Mouse (Mus musculus) intestine, embryonic 16.5 days (tissue): ENCODE measurements around the gene Ms4a3. TPM values are rescaled to one million over a fixed set of nuclear protein-coding genes. Genes with fewer than 3 reads are reported as not detected.

ENCODE experiments used
- ATAC-seq: fragments of 200-750 bp; cut with Nextera tagmentation; 2 replicates; pipeline ENCODE4 v1.8.0; 2017; ENCODE audit warnings: moderate TSS enrichment, moderate library complexity
- H3K27ac ChIP-seq: fragments of 300-500 bp; sonication (generic); 2 replicates; pipeline ENCODE4 v1.5.1; 2014; ENCODE audit warnings: mild to moderate bottlenecking, low read length
- H3K27me3 ChIP-seq: fragments of 300-500 bp; sonication (generic); replicated peaks from 2 replicates; pipeline ENCODE4 v1.6.1; 2014; ENCODE audit warnings: low read length, control low read depth, mixed read lengths; ENCODE audit not compliant: control insufficient read depth, insufficient read depth
- H3K36me3 ChIP-seq: fragments of 300-500 bp; sonication (generic); 2 replicates; pipeline ENCODE4 v1.6.1; 2014; ENCODE audit warnings: low read length, control low read depth; ENCODE audit not compliant: control insufficient read depth, insufficient read depth
- H3K4me1 ChIP-seq: fragments of 300-500 bp; sonication (generic); 2 replicates; pipeline ENCODE4 v1.6.1; 2014; ENCODE audit warnings: low read length, control low read depth, mixed read lengths; ENCODE audit not compliant: control insufficient read depth, insufficient read depth
- H3K4me2 ChIP-seq: fragments of 300-500 bp; sonication (generic); 2 replicates; pipeline ENCODE4 v1.6.1; 2014; ENCODE audit warnings: low read depth, low read length, control low read depth
- H3K4me3 ChIP-seq: fragments of 300-500 bp; sonication (generic); 2 replicates; pipeline ENCODE4 v1.5.1; 2014; ENCODE audit warnings: mild to moderate bottlenecking, low read length
- H3K9ac ChIP-seq: fragments of 300-500 bp; sonication (generic); 2 replicates; pipeline ENCODE4 v1.6.1; 2014; ENCODE audit warnings: low read depth, low read length
- H3K9me3 ChIP-seq: fragments of 300-500 bp; sonication (generic); 2 replicates; pipeline ENCODE4 v1.6.1; 2016; ENCODE audit warnings: low read length, control low read depth; ENCODE audit not compliant: control insufficient read depth
- WGBS: fragments of 180-500 bp; shearing (Covaris S2); extraction: QIAGEN DNeasy Blood & Tissue Kit; methylation state at CpG from one replicate; pipeline ENCODE4 v1.1.7; 2014; 5-methylcytosine and 5-hydroxymethylcytosine counted together
- polyA plus RNA-seq: library from polyadenylated mRNA; unstranded; fragments of >200 nt; fragmentation: Nextera tagmentation; extraction: Ambion mirVana; gene quantifications from 2 replicates; pipeline ENCODE4 v1.2.1, GENCODE M21; 2015

Gene Ms4a3
- 0.42 TPM in 1 of 2 replicates, not detected in the other for polyA plus RNA-seq

DNA sequence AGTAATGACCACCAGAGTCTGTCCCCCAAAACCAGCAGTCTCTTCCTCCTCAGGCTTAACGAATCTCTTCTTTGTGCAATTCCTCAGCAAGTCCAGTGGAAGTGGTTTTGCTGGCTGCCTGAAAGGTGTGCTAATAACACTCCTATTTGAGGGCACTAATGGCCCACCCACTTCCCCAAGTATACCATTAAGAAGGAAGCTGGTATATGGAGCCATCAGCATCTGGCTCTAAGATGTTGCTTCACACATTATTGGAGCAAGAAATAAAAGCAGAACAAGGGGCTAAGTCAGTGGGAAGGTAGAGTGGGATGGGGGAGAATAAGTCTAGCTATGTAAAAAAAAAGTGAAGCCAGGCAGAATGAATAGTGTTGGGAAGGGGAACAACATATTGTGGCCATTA lies at the start of gene Ms4a3:
Gene Ms4a3 (minus strand): TSS at position 120 of the 400 bp plus-strand sequence.
- Histone ChIP-seq H3K9ac (no peak within 1 kb of the TSS), H3K4me2 (no peak within 1 kb of the TSS), H3K4me3 (no peak within 1 kb of the TSS), H3K4me1 (no peaks in the 10 kb centered on the region), H3K27me3 (no peaks in the 10 kb centered on the region), H3K27ac (no peak within 1 kb of the TSS), H3K9me3 (no peaks in the 10 kb centered on the region), H3K36me3 (no peaks in the 10 kb centered on the region)
- 78% methylated on average over 1 of the region's 1 CpGs for WGBS
- ATAC-seq, result no peak

DNA sequence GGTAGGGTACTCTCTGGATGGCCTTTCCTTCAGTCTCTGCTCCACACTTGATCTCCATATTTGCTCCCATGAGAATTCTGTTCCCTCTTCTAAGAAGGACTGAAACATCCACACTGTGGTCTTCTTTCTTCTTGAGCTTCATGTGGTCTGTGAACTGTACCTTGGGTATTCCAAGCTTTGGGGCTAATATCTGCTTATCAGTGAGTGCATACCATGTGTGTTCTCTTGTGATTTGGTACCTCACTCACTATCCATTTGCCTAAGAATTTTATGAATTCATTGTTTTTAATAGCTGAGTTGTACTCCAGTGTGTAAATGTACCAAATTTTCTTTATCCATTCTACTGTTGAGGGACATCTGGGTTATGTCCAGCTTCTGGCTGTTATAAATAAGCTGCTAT lies 20.9 kb upstream of the Ms4a3 start:
- no peak overlapping the region for H3K4me3 ChIP-seq
- no peak overlapping the region for H3K9ac ChIP-seq
- H3K36me3 ChIP-seq, result no peaks in the 10 kb centered on the region
- H3K9me3 ChIP-seq, result no peaks in the 10 kb centered on the region
- H3K4me2 ChIP-seq, result no peak overlapping the region
- ATAC-seq, result no peak
- H3K27me3 ChIP-seq, result no peaks in the 10 kb centered on the region
- no peaks in the 10 kb centered on the region for H3K4me1 ChIP-seq
- no peak overlapping the region for H3K27ac ChIP-seq

- H3K4me1 ChIP-seq, result no peaks in the 10 kb centered on the region
- no peak within 1 kb of the TSS for H3K27ac ChIP-seq
- H3K9me3 ChIP-seq, result no peaks in the 10 kb centered on the region
- no peaks in the 10 kb centered on the region for H3K36me3 ChIP-seq
- no peak within 1 kb of the TSS for H3K9ac ChIP-seq
- no peaks in the 10 kb centered on the region for H3K27me3 ChIP-seq
- ATAC-seq, result no peak
- no peak within 1 kb of the TSS for H3K4me3 ChIP-seq
- WGBS, result 85% methylated on average over 5 of the region's 5 CpGs
- H3K4me2 ChIP-seq, result no peak within 1 kb of the TSS
These were observed 19.8 kb upstream of the Ms4a3 start, which contains the start of gene Oosp2 for GRCm38 (mm10) chr19:11660459-11660858. TSS of gene Oosp2 (minus strand) at chr19:11660559.

DNA sequence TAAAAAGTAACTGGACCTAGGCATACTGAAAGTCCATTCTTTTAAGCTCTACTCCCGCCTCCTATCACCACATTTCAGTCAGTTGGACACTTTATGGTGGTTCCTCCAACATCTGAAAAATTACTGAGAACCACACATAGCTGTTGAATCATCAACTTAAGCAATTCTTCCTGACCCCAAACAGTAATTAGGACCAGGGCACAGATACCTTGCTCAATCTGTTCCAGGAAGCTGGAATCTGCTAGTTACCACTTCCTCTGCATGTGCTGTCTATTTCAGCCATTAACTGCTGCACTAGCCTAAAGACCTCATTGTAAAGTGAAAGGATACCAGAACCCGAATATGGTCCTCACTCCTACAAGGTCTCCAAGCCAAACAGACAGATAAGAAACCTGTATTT lies 18.5 kb upstream of the Ms4a3 start:
- no peaks in the 10 kb centered on the region for H3K4me1 ChIP-seq
- H3K27ac ChIP-seq, result no peak overlapping the region
- no peak overlapping the region for H3K4me2 ChIP-seq
- 75% methylated on average over 2 of the region's 2 CpGs for WGBS
- no peaks in the 10 kb centered on the region for H3K36me3 ChIP-seq
- H3K9me3 ChIP-seq, result no peaks in the 10 kb centered on the region
- H3K9ac ChIP-seq, result no peak overlapping the region
- ATAC-seq, result no peak
- H3K27me3 ChIP-seq, result no peaks in the 10 kb centered on the region
- no peak overlapping the region for H3K4me3 ChIP-seq

GRCm38 (mm10) chr19:11649564-11649963 lies 8.9 kb upstream of the Ms4a3 start:
- H3K4me1 ChIP-seq, result no peaks in the 10 kb centered on the region
- H3K27me3 ChIP-seq, result no peaks in the 10 kb centered on the region
- 74% methylated on average over 4 of the region's 4 CpGs for WGBS
- H3K36me3 ChIP-seq, result no peaks in the 10 kb centered on the region
- H3K4me3 ChIP-seq, result no peak overlapping the region
- H3K9me3 ChIP-seq, result no peaks in the 10 kb centered on the region
- no peak overlapping the region for H3K27ac ChIP-seq
- no peak for ATAC-seq
- no peak overlapping the region for H3K9ac ChIP-seq
- no peak overlapping the region for H3K4me2 ChIP-seq

GRCm38 (mm10) chr19:11646166-11646565 lies 5.5 kb upstream of the Ms4a3 start:
- Histone ChIP-seq H3K4me3 (no peak overlapping the region), H3K4me2 (no peak overlapping the region), H3K27me3 (no peaks in the 10 kb centered on the region), H3K9ac (no peak overlapping the region), H3K36me3 (no peaks in the 10 kb centered on the region), H3K4me1 (no peaks in the 10 kb centered on the region), H3K9me3 (no peaks in the 10 kb centered on the region), H3K27ac (no peak overlapping the region)
- WGBS, result 77% methylated on average over 3 of the region's 3 CpGs
- no peak for ATAC-seq

DNA sequence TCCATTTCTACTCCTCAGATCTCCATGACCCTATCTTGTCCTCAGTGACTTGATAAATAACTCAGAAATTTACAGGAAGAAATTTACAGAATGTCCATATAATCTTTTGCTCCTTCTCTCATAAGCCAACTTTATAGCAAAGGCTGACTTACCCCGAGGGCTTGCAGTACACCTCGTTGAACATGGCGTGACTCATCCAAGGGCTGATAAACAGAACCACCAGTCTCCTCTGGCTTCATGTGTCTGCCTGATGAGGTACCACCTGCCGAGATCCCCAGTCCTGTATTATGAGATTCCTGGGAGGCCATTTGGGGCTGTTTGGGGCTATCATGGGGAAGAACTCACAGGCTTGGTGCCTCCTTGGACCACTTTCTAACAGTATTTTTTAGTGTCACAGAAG lies 1.6 kb downstream of the Ms4a3 start:
- Histone ChIP-seq H3K9me3 (no peaks in the 10 kb centered on the region), H3K4me2 (no peak overlapping the region), H3K4me3 (no peak overlapping the region), H3K9ac (no peak overlapping the region), H3K4me1 (no peaks in the 10 kb centered on the region), H3K36me3 (no peaks in the 10 kb centered on the region), H3K27ac (no peak overlapping the region), H3K27me3 (no peaks in the 10 kb centered on the region)
- 75% methylated on average over 4 of the region's 4 CpGs for WGBS
- no peak for ATAC-seq

- H3K4me2 ChIP-seq, result no peak overlapping the region
- H3K27me3 ChIP-seq, result no peaks in the 10 kb centered on the region
- WGBS, result 76% methylated on average over 5 of the region's 5 CpGs
- no peaks in the 10 kb centered on the region for H3K9me3 ChIP-seq
- H3K4me1 ChIP-seq, result no peaks in the 10 kb centered on the region
- no peak overlapping the region for H3K4me3 ChIP-seq
- H3K27ac ChIP-seq, result no peak overlapping the region
- no peak for ATAC-seq
- H3K9ac ChIP-seq, result no peak overlapping the region
- H3K36me3 ChIP-seq, result no peaks in the 10 kb centered on the region
These were observed 5.1 kb downstream of the Ms4a3 start for GRCm38 (mm10) chr19:11635572-11635971.

DNA sequence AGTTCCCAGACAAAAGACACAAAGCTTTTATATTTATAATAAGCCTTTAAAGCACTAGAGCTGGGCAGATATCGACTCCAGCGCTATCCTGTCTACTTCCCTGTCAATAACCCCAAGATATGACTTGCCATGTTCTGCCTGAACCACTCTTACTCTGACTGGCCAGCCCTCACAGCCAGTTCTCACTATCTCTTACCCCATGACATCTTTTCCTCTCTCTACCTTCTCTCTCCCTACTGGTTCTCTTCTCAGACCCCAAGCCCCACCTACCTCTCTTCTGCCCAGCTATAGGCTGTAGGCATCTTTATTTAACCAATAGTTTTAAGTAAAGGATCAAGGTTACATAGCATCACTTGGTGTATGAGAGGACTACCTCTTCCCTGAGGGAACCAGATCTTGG lies 6.3 kb downstream of the Ms4a3 start:
- Histone ChIP-seq H3K4me2 (no peak overlapping the region), H3K9ac (no peak overlapping the region), H3K27me3 (no peaks in the 10 kb centered on the region), H3K27ac (no peak overlapping the region), H3K4me1 (no peaks in the 10 kb centered on the region), H3K36me3 (no peaks in the 10 kb centered on the region), H3K4me3 (no peak overlapping the region), H3K9me3 (no peaks in the 10 kb centered on the region)
- no peak for ATAC-seq
- 75% methylated on average over 2 of the region's 2 CpGs for WGBS

DNA sequence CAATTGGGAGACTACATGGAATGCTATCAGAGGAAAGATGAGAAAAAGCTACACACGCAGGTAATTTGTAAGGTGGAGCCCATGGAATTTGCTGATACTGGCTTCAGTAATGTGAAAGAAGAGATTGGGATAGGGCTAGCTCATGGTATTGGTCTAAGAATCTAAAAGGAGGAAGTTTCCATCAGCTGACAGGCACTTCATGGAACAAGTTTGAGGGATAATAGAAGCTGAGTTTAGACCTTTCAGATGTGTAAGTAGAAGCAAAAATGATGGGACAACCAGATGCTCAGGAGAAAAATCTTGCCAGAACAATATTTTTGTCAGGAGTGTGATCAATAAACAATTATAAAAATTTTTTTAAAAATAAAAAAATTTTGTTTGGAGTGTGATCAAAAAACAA lies 6.9 kb downstream of the Ms4a3 start:
- Histone ChIP-seq H3K4me2 (no peak overlapping the region), H3K9ac (no peak overlapping the region), H3K9me3 (no peaks in the 10 kb centered on the region), H3K36me3 (no peaks in the 10 kb centered on the region), H3K4me1 (no peaks in the 10 kb centered on the region), H3K27me3 (no peaks in the 10 kb centered on the region), H3K27ac (no peak overlapping the region), H3K4me3 (no peak overlapping the region)
- WGBS, result 84% methylated on average over 1 of the region's 1 CpGs
- ATAC-seq, result no peak
